Mouse (Mus musculus) thymus, postnatal 36 days (tissue): ENCODE results near the gene Tmem62.
"Not testable (repeated sequence)": the region's sequence is repeated elsewhere in the genome, so short reads cannot be mapped to it uniquely, and the experiment has no call there.

Experiments used
- DNase-seq, 2 experiments: peaks; one replicate each; pipeline ENCODE4 v3.0.0; 2022; ENCODE audit warnings: mixed read lengths in 2 of 2

The Tmem62 gene

GRCm38 (mm10) chr2:120976990-120977925 lies at the start of gene Tmem62:
Gene Tmem62 (plus strand): TSS chr2:120977017.
- DNase-seq = peak; percentile 80 to 81

- no peak for DNase-seq
Observed at GRCm38 (mm10) chr2:120933038-120933437, 43.8 kb upstream of the Tmem62 start.

- no peak for DNase-seq
Observed at GRCm38 (mm10) chr2:120951208-120951607, 25.6 kb upstream of the Tmem62 start.

DNA sequence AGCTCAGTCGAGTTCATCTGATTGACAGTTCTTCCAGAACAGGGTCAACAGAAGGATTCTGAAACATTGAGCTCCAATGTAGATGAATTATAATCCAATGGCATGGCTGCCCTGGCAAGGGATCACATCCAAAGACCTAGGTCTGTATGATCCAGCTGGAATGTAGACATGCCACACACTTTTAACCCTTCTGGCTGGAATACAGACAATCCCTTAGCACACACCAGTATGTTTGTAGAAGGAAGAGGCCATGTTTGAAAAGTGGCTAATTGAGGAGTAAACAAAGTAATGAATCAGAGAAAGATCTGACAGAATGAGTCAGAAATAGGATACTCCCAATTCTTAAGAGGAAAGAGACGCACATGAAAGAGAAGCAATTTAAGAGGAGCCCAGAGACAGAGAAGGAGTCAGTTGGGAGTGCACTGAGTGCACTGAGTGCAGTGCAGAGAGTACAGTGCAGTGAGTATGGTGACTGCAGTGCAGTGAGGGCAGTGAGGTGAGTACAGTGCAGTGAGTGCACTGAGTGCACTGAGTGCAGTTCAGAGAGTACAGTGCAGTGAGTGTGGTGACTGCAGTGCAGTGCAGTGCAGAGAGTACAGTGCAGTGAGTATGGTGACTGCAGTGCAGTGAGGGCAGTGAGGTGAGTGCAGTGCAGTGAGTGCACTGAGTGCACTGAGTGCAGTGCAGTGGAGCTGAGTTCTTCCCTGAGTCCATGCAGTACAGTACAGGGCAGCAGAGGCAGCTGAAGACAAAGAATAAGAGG lies 24.5 kb upstream of the Tmem62 start:
- no peak for DNase-seq

DNA sequence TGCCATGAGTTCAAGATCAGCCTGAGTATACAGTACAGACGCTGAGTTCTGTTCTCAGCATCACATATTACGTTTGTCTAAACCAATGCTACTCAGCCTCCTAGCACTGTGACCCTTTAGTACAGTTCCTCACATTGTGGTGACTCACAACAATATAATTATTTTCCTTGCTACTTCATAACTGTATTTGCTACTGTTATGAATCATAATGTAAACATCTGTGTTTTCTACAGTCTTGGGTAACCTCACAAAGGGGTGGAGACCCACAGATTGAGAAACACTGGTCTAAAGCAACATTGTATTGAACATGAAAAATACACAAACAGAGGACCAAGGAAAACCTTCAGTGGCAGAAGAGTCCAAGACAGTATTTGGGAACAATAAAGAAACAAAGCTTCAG lies 17.5 kb upstream of the Tmem62 start:
- DNase-seq = no peak

DNA sequence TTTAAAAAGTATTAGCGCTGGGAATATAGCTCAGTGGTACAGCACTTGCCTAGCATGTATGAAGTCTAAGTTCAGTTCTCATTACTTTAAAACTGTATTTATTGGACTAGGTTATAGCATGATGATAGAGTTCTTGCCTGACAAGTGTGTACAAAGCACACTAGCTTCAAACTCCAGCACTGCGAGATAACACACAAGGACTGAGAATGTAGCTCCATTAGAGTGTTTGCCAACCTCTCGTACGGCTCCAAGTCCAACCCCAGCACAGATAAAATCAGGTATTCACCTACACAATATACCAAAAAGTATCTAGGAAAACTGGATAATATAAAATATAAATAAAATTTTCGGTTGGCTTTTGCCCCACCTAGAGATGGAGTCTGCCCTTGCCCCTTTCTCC lies 17.0 kb upstream of the Tmem62 start:
- DNase-seq = no peak

DNA sequence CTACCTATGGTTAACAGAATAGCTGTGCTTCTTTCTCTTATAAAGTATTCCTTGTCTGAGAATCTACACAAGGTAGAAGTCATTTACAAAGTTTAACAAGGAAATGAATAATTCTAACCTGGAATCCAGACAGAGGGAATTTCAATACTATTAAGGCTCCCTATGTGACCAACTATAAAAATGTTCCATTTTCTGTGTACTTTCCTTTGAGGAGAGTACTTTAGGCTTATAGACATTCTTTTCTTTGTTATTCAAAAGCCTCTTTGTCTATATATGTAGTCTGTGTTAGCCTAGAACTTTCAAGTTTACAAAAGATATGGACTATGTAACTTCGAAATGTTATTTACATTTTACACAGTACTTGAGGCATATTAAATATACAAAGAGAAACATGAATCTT lies 16.6 kb upstream of the Tmem62 start:
- no peak for DNase-seq

GRCm38 (mm10) chr2:120963110-120963509 lies 13.7 kb upstream of the Tmem62 start:
- DNase-seq = no peak

- DNase-seq = no peak
Observed at GRCm38 (mm10) chr2:120965486-120965885, 11.3 kb upstream of the Tmem62 start.

DNA sequence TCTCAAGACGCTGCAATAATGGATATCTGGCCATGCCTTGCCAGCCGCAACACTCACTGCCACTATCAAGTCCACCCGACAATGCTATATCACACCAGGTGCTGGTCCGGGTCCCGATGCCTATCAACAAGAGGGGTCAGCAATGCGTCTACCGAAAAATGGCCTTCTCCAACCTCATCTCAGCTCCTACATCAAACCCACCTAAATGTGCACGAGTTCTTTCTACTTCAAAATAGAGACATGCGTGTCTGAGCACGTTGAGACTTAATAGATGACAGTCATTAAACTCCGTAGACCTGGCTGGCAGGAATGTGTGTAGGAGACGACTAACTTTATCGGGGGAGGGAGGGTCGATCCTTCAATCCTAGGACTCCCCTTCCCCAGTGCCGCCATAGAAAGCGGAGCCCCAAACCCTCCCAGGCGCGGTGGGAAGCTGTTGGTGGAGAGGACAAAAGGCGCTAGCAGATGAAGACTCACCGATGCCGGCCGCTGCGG lies 6.7 kb upstream of the Tmem62 start:
- peak in 1 of 2 experiments; percentile 14 for DNase-seq

DNA sequence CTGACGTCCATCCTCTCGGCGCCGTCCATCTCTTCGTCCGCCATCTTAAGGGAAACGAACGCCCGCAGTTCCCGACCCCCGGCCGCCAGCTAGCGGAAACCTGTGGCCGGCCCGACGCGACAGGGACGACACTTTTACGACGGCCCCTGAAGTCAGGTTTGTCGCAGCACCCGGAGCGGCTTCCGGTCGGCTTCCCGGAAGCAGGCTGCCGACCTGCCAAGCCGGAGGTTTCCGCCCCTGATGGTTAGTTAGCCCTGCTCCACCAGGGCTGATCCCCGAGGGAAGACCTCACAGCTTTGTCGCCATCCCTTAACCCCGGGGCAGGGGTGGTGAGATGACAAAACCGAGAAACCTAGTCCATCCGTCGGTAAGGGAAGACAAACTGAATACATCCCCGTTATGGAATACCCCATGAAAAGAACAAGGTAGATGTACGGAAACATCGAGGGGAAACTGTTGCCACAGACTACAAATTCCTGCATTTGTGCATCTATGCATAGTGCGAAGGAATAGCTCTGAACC lies 6.2 kb upstream of the Tmem62 start, which contains the start of gene Ubr1:
TSS of gene Ubr1 (minus strand) at position 157 of the 522 bp plus-strand sequence.
- DNase-seq = peak; percentile 86 to 89

DNA sequence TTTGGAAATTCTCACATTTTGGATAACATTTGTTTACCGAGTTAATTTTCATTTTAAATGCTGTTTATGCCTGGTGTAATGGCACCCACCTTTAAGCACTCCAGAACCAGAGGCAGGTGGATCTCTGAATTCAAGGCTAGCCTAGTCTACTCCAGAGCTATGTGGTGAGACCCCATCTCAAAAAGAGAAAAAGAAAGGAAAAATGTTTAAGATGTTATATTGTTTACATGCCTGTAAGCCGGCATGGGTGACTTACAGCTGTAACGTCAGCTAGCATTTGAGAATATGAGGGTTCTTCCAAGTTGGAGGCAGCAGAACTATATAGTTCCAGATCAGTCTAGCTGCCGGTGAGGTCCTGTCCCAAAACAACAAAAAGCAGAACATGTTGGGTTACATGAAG lies 5.1 kb upstream of the Tmem62 start:
- no peak for DNase-seq

DNA sequence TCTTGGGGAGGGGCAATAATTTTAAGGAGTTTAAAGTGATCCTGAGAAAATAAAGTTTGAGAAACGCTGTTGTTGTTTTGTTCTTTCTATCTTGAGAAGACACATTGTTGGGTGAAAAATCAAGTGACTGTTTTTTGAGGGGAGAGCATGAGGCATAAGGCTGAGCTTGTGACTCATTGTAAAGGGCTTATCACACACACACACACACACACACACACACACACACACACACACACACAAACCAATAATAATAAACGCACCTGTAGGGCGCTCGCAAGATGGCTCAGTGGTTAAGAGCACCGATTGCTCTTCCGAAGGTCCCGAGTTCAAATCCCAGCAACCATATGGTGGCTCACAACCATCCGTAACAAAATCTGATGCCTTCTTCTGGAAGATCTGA lies 4.6 kb upstream of the Tmem62 start:
- DNase-seq = not testable (repeated sequence)

DNA sequence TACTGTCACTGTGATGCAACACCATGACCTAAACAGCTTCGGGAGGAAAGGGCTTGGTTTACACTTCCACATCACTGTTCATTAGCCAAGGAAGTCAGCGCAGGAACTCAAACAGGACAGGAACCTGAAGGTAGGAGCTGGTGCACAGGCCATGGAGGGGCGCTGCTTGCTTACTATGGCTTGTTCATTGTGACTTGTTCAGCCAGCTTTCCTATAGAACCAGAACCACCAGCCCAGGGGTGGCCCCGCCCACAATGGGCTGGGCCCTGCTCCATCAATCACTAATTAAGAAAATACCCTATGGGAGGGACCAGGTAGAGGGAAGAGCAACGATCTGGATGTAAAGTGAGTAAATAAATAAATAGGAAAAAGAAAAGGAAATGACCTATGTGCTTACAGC lies 3.9 kb upstream of the Tmem62 start:
- DNase-seq = no peak

- DNase-seq = no peak
Observed at GRCm38 (mm10) chr2:120976308-120976707, 509 bp upstream of the Tmem62 start.

GRCm38 (mm10) chr2:120977926-120978692 lies 1.3 kb downstream of the Tmem62 start:
- DNase-seq = no peak

- no peak for DNase-seq
Observed at GRCm38 (mm10) chr2:120978693-120979037, 1.8 kb downstream of the Tmem62 start.

DNA sequence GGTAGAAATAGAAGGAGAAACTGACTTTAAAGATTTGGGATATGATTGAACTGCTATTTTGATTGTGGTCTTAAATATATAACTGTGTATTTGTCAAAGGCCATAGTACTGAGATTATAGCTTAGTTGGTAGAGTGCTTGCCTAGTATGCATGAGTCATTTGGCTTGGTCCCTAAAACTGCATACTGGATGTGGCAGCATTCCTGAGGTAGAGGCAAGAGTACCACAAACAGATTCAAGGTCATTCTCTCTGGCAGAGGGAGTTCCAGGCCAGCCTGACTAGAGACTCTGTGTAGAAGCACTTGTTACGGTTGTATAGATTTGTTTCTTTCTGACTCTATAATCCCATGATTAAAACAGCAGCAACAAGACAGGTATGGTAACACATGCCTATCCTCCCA lies 3.0 kb downstream of the Tmem62 start:
- DNase-seq = no peak

DNA sequence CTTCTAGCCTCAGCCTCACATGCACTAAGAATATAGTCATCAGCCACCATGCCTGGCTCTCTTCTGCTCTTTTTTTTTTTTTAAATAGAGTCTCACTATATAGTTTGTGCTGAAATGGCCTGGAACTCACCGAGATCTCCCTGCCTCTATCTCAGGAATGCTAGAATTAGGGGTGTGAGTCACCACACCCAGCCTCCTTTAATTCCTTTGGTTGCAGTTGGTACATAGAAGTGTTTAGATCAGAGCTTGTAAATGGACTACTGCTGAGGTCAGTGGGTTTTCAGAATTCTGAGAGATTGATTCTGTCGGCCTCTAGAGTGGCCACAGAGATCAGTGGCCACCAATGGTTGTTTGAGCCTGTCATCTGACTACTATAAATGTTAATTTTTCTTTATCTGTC lies 4.0 kb downstream of the Tmem62 start:
- DNase-seq = no peak

GRCm38 (mm10) chr2:120983611-120984010 lies 6.8 kb downstream of the Tmem62 start:
- no peak for DNase-seq

DNA sequence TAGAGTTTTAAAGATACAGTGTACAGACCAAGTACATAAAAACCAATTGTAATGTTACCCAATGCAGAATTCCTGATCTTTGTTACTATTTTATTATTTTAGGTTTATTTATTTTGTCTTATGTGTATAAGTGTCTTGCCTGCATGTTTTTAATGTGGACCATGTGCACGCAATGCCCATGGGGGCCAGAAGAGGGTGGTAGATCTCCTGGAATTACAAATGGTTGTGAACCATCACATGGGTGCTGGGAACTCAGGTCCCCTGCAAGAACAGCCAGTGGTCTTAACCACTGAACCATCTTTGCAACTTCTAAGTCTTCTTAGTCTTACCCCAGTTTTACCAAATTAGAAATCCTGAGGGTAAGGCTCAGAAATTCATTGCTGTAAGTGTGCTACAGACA lies 8.4 kb downstream of the Tmem62 start:
- peak in 1 of 2 experiments; percentile 19 for DNase-seq

- DNase-seq = no peak
Observed at GRCm38 (mm10) chr2:120991196-120991595, 14.4 kb downstream of the Tmem62 start.

GRCm38 (mm10) chr2:120996607-120997006 lies 19.8 kb downstream of the Tmem62 start:
- DNase-seq = not testable (repeated sequence)
